23 mouse cellular contexts compared by ENCODE assay signal in genomic region chr7:100770669-100771341, GRCm38 (mm10).
DNase-seq lines count a peak whose midpoint lies in the region; ATAC-seq and TF ChIP-seq lines count a peak whose summit lies in the region.
"Had no signal": no experiment of that assay in that cellular context is flagged by ENCODE, and none has a peak within 500 bp of the region (broad histone marks: within the 10 kb centered on the region; RNA-seq: fewer than 3 reads in every experiment).

No protein-coding gene starts in this region.

- 31% methylated on average over 2 of the region's 2 CpGs for WGBS in liver, embryonic 14.5 days (ENCODE audit: insufficient replicate concordance)
- 97% methylated on average over 2 of the region's 2 CpGs for WGBS in midbrain, embryonic 11.5 days
- WGBS in midbrain, embryonic 10.5 days = 95% methylated on average over 2 of the region's 2 CpGs

- no peaks in the 10 kb centered on the region for H3K27me3 ChIP-seq in liver, embryonic 14.5 days (ENCODE audit: control insufficient read depth, insufficient read depth, low read length)
- no peaks in the 10 kb centered on the region for H3K27me3 ChIP-seq in midbrain, embryonic 11.5 days (ENCODE audit: control insufficient read depth, insufficient read depth, low read length)
- no peaks in the 10 kb centered on the region for H3K27me3 ChIP-seq in midbrain, embryonic 10.5 days (ENCODE audit: low read depth, poor library complexity, severe bottlenecking)
- H3K27me3 ChIP-seq in Patski = no peaks in the 10 kb centered on the region
- H3K27me3 ChIP-seq: embryonic facial prominence, embryonic 13.5 days; embryonic facial prominence, embryonic 15.5 days; forebrain, embryonic 12.5 days had no signal

- no peak for TF ChIP-seq CTCF in liver, embryonic 14.5 days (IDR thresholded peaks at IDR 0.05; ENCODE audit: low read depth)
- TF ChIP-seq CTCF in Patski (IDR thresholded peaks at IDR 0.05) = no peak

- no peak for DNase-seq in liver, embryonic 14.5 days (ENCODE audit: low read depth in 3 of 3, low spot score in 3 of 3)
- DNase-seq in liver (no peak), Patski (ENCODE audit: low read depth, low spot score) (no peak)
- DNase-seq in midbrain, embryonic 11.5 days (ENCODE audit: low spot score, missing footprints) = peak; percentile 37
- no peak for DNase-seq in midbrain, embryonic 10.5 days (ENCODE audit: low spot score)
- DNase-seq in spleen, postnatal 14 days (ENCODE audit: low spot score in 2 of 2) = no peak
- DNase-seq: adrenal gland, adult 2 months; adrenal gland, postnatal 10 days; adrenal gland, postnatal 25 days; cerebellum, adult 11 months; cerebellum, adult 18-20 months; cerebellum, adult 8-10 months; cerebellum, adult 9-11 months; cerebellum, postnatal 14 days; cerebellum, postnatal 36 days; embryo, embryonic 11 days had no signal

- in situ Hi-C loops in Patski (cut with MboI; ENCODE audit: low pct_unique_long_range_greater_than_20kb) = no loop called here

- no peak overlapping the region for H3K4me3 ChIP-seq in liver, embryonic 14.5 days (ENCODE audit: insufficient read depth in 1 of 2, low read depth in 2 of 2, low read length in 2 of 2)
- H3K4me3 ChIP-seq in midbrain, embryonic 11.5 days (ENCODE audit: low read depth, low read length) = no peak overlapping the region
- H3K4me3 ChIP-seq in midbrain, embryonic 10.5 days = no peak overlapping the region
- H3K4me3 ChIP-seq: embryonic facial prominence, embryonic 13.5 days; embryonic facial prominence, embryonic 15.5 days; erythroblast, embryonic 14.5 days; forebrain, embryonic 10.5 days; forebrain, embryonic 12.5 days had no signal

- H3K27ac ChIP-seq in liver, embryonic 14.5 days = no peak overlapping the region
- no peak overlapping the region for H3K27ac ChIP-seq in midbrain, embryonic 11.5 days (ENCODE audit: low read depth, low read length)
- no peak overlapping the region for H3K27ac ChIP-seq in midbrain, embryonic 10.5 days (replicated peaks)
- H3K27ac ChIP-seq: embryonic facial prominence, embryonic 13.5 days; embryonic facial prominence, embryonic 15.5 days; forebrain, embryonic 10.5 days; forebrain, embryonic 12.5 days had no signal

- peaks cover 2% of the 10 kb centered on the region in 2 experiments; a peak in 2 of 4 replicates for H3K4me1 ChIP-seq in liver, embryonic 14.5 days (replicated peaks; ENCODE audit: control insufficient read depth in 2 of 2, insufficient read depth in 2 of 2, low read length in 1 of 2)
- no peaks in the 10 kb centered on the region for H3K4me1 ChIP-seq in midbrain, embryonic 11.5 days (ENCODE audit: control insufficient read depth, insufficient read depth, low read length)
- no peaks in the 10 kb centered on the region for H3K4me1 ChIP-seq in midbrain, embryonic 10.5 days
- H3K4me1 ChIP-seq: embryonic facial prominence, embryonic 15.5 days had no signal

- no peaks in the 10 kb centered on the region for H3K9me3 ChIP-seq in liver, embryonic 14.5 days (ENCODE audit: control insufficient read depth, low read length)
- H3K9me3 ChIP-seq in midbrain, embryonic 11.5 days (ENCODE audit: control insufficient read depth, low read length) = no peaks in the 10 kb centered on the region
- no peaks in the 10 kb centered on the region for H3K9me3 ChIP-seq in midbrain, embryonic 10.5 days (replicated peaks)
- H3K9me3 ChIP-seq: embryonic facial prominence, embryonic 13.5 days; embryonic facial prominence, embryonic 15.5 days; forebrain, embryonic 12.5 days had no signal

- no peak overlapping the region for H3K9ac ChIP-seq in liver, embryonic 14.5 days (replicated peaks)
- no peak overlapping the region for H3K9ac ChIP-seq in midbrain, embryonic 11.5 days (ENCODE audit: low read length)
- H3K9ac ChIP-seq: embryonic facial prominence, embryonic 13.5 days; embryonic facial prominence, embryonic 15.5 days; forebrain, embryonic 12.5 days had no signal

- H3K36me3 ChIP-seq in liver, embryonic 14.5 days (replicated peaks; ENCODE audit: control insufficient read depth, insufficient read depth, low read depth) = no peaks in the 10 kb centered on the region
- no peaks in the 10 kb centered on the region for H3K36me3 ChIP-seq in midbrain, embryonic 11.5 days (ENCODE audit: control insufficient read depth, insufficient read depth, low read length)
- H3K36me3 ChIP-seq in midbrain, embryonic 10.5 days = 0 out of 2 replicates have a peak, but pooled peaks cover 9% of the 10 kb centered on the region
- H3K36me3 ChIP-seq: embryonic facial prominence, embryonic 15.5 days had no signal

- CTCF ChIA-PET in Patski (lab: Charles Lee) = no interaction called here

- no peak for ATAC-seq in liver, embryonic 14.5 days (ENCODE audit: insufficient read depth)
- no peak for ATAC-seq in midbrain, embryonic 11.5 days (ENCODE audit: low FRiP score)
- peak; percentile 92 for ATAC-seq in Patski
- ATAC-seq: forebrain, embryonic 14.5 days; forebrain, embryonic 16.5 days had no signal

- no peak overlapping the region for H3K4me2 ChIP-seq in liver, embryonic 14.5 days (ENCODE audit: low read depth)
- H3K4me2 ChIP-seq in midbrain, embryonic 11.5 days = no peak overlapping the region
- H3K4me2 ChIP-seq: embryonic facial prominence, embryonic 13.5 days; embryonic facial prominence, embryonic 15.5 days; forebrain, embryonic 12.5 days had no signal

- POLR2A ChIA-PET in Patski (lab: Charles Lee) = no interaction called here

- TF ChIP-seq EP300 in liver, embryonic 14.5 days (IDR thresholded peaks at IDR 0.05; ENCODE audit: low read depth) = 0 out of 2 replicates have a peak, but pooled peaks have one; percentile 23
